Comparison of ENCODE assay signal across 9 mouse cellular contexts in genomic region chr16:20701729-20702521, GRCm38 (mm10). TPM values are rescaled to one million over a fixed set of nuclear protein-coding genes. Genes with fewer than 3 reads are reported as not detected.
DNase-seq lines count a peak whose midpoint lies in the region; ATAC-seq and TF ChIP-seq lines count a peak whose summit lies in the region.
"Had no signal": no experiment of that assay in that cellular context is flagged by ENCODE, and none has a peak within 500 bp of the region (broad histone marks: within the 10 kb centered on the region; RNA-seq: fewer than 3 reads in every experiment).

No protein-coding gene starts in this region.

- H3K36me3 ChIP-seq in embryonic facial prominence, embryonic 15.5 days: peaks cover 35% of the 10 kb centered on the region
- peaks cover 40% of the 10 kb centered on the region for H3K36me3 ChIP-seq in limb, embryonic 12.5 days
- H3K36me3 ChIP-seq in splenic B cell, adult 2 months (ENCODE audit: control insufficient read depth, insufficient read depth, low read length, poor library complexity, severe bottlenecking): no peaks in the 10 kb centered on the region

- H3K4me1 ChIP-seq in embryonic facial prominence, embryonic 15.5 days: peaks cover 17% of the 10 kb centered on the region
- H3K4me1 ChIP-seq in limb, embryonic 12.5 days (replicated peaks): peaks cover 30% of the 10 kb centered on the region

- peak overlapping the region; percentile 17 for H3K4me3 ChIP-seq in layer of hippocampus, adult 2 months
- H3K4me3 ChIP-seq in embryonic facial prominence, embryonic 15.5 days (replicated peaks): no peak overlapping the region
- H3K4me3 ChIP-seq in limb, embryonic 12.5 days (replicated peaks): peak overlapping the region; percentile 13; the same call in 1 of the 2 replicates

- H3K9ac ChIP-seq in embryonic facial prominence, embryonic 15.5 days: 0 out of 2 replicates have a peak overlapping the region, but pooled peaks have one; percentile 15
- peak overlapping the region; percentile 37; the same call in 1 of the 2 replicates for H3K9ac ChIP-seq in limb, embryonic 12.5 days (replicated peaks)

- peak overlapping the region; percentile 77 for H3K27ac ChIP-seq in layer of hippocampus, adult 2 months
- H3K27ac ChIP-seq in embryonic facial prominence, embryonic 15.5 days (replicated peaks): peak overlapping the region; percentile 79
- peak overlapping the region; percentile 81 for H3K27ac ChIP-seq in limb, embryonic 12.5 days

- no peak for DNase-seq in layer of hippocampus, adult 2 months (ENCODE audit: low spot score in 2 of 2)
- no peak for DNase-seq in layer of hippocampus, postnatal 25 days (ENCODE audit: extremely low spot score in 1 of 2, low spot score in 1 of 2)
- peak; percentile 24 for DNase-seq in splenic B cell, adult 2 months (ENCODE audit: low read depth, low spot score)
- no peak for DNase-seq in layer of hippocampus, adult 9-11 months
- DNase-seq in adrenal gland, postnatal 14 days: no peak

- H3K27me3 ChIP-seq in embryonic facial prominence, embryonic 15.5 days: no peaks in the 10 kb centered on the region
- H3K27me3 ChIP-seq in limb, embryonic 12.5 days: no peaks in the 10 kb centered on the region
- H3K27me3 ChIP-seq in splenic B cell, adult 2 months (ENCODE audit: control insufficient read depth, insufficient read depth, low read length, poor library complexity, severe bottlenecking): no peaks in the 10 kb centered on the region; the same call in 1 of the 2 replicates

- H3K9me3 ChIP-seq in embryonic facial prominence, embryonic 15.5 days (replicated peaks): no peaks in the 10 kb centered on the region
- H3K9me3 ChIP-seq in limb, embryonic 12.5 days: no peaks in the 10 kb centered on the region

- H3K4me2 ChIP-seq in embryonic facial prominence, embryonic 15.5 days (replicated peaks): peak overlapping the region; percentile 6; the same call in 1 of the 2 replicates
- H3K4me2 ChIP-seq in limb, embryonic 12.5 days: peak overlapping the region; percentile 36

- no peak for TF ChIP-seq CTCF in layer of hippocampus, adult 2 months (conservative IDR thresholded peaks at IDR 0.05)

- 13% methylated on average over 12 of the region's 12 CpGs for whole genome bisulfite sequencing in embryonic facial prominence, embryonic 15.5 days
- 15% methylated on average over 12 of the region's 12 CpGs for WGBS in limb, embryonic 12.5 days

- ATAC-seq in embryonic facial prominence, embryonic 15.5 days (ENCODE audit: insufficient number of reproducible peaks, low FRiP score, low TSS enrichment, low read depth): peak; percentile 78
- peak; percentile 39; the same call in 1 of the 2 replicates for ATAC-seq in limb, embryonic 12.5 days (ENCODE audit: insufficient number of reproducible peaks, insufficient read depth, low FRiP score, low TSS enrichment, low read depth)
- no peak for ATAC-seq in megakaryocyte progenitor cell, adult 5-6 weeks (replicated peaks; ENCODE audit: poor library complexity)

RNA-seq across cellular contexts. Expression of gene Fam131a, which starts 8.9 kb away (rescaled TPM):
- 100 to 1,000 TPM; 450 to 457 TPM for total RNA-seq in layer of hippocampus, adult 2 months (2021)
- 100 to 1,000 TPM; 489 to 490 TPM for total RNA-seq in layer of hippocampus, postnatal 25 days (2021)
- polyA plus RNA-seq in embryonic facial prominence, embryonic 15.5 days (2015; fragmentation: Nextera tagmentation; extraction: Ambion mirVana): 14.0 and 15.3 TPM in 2 replicates
- polyA plus RNA-seq in limb, embryonic 12.5 days (2016; fragmentation: Nextera tagmentation; extraction: Ambion mirVana): 5.3 and 7.4 TPM in 2 replicates
- total RNA-seq in adrenal gland, postnatal 14 days (2021): 12.5 and 12.6 TPM in 2 replicates
- not detected in 2 replicates for total RNA-seq in megakaryocyte progenitor cell, adult 5-6 weeks (2015)
- total RNA-seq in megakaryocyte progenitor cell, adult 5-6 weeks (2017): 0.17 TPM in 1 of 2 replicates, not detected in the other
- total RNA-seq: neutrophil, adult 5-6 weeks had no signal

RNA-seq across cellular contexts. Expression of gene Polr2h, which starts 15.5 kb away (rescaled TPM):
- total RNA-seq in layer of hippocampus, adult 2 months (2021): 10 to 100 TPM; 26.1 TPM
- total RNA-seq in layer of hippocampus, postnatal 25 days (2021): 10 to 100 TPM; 24.8 to 26.2 TPM
- 90.0 and 100 TPM in 2 replicates for polyA plus RNA-seq in embryonic facial prominence, embryonic 15.5 days (2015; fragmentation: Nextera tagmentation; extraction: Ambion mirVana)
- 114 and 118 TPM in 2 replicates for polyA plus RNA-seq in limb, embryonic 12.5 days (2016; fragmentation: Nextera tagmentation; extraction: Ambion mirVana)
- total RNA-seq in adrenal gland, postnatal 14 days (2021): 33.1 and 34.3 TPM in 2 replicates
- 75.3 and 99.4 TPM in 2 replicates for total RNA-seq in megakaryocyte progenitor cell, adult 5-6 weeks (2015)
- total RNA-seq in megakaryocyte progenitor cell, adult 5-6 weeks (2017): 75.1 and 78.2 TPM in 2 replicates

RNA-seq across cellular contexts. Expression of gene Clcn2, which starts 15.6 kb away (rescaled TPM):
- total RNA-seq in layer of hippocampus, adult 2 months (2021): 10 to 100 TPM; 74.2 to 79.5 TPM
- total RNA-seq in layer of hippocampus, postnatal 25 days (2021): 10 to 100 TPM; 63.8 to 76.4 TPM
- 15.6 and 16.0 TPM in 2 replicates for polyA plus RNA-seq in embryonic facial prominence, embryonic 15.5 days (2015; fragmentation: Nextera tagmentation; extraction: Ambion mirVana)
- polyA plus RNA-seq in limb, embryonic 12.5 days (2016; fragmentation: Nextera tagmentation; extraction: Ambion mirVana): 31.1 and 31.9 TPM in 2 replicates
- total RNA-seq in adrenal gland, postnatal 14 days (2021): 19.5 and 26.8 TPM in 2 replicates
- total RNA-seq in megakaryocyte progenitor cell, adult 5-6 weeks (2015): 0.34 and 1.3 TPM in 2 replicates
- total RNA-seq in megakaryocyte progenitor cell, adult 5-6 weeks (2017): 1.2 and 1.6 TPM in 2 replicates

RNA-seq across cellular contexts. Expression of gene Chrd, which starts 31.0 kb away (rescaled TPM):
- 10 to 100 TPM; 87.0 to 90.7 TPM for total RNA-seq in layer of hippocampus, adult 2 months (2021)
- total RNA-seq in layer of hippocampus, postnatal 25 days (2021): 10 to 100 TPM; 62.2 to 79.5 TPM
- polyA plus RNA-seq in embryonic facial prominence, embryonic 15.5 days (2015; fragmentation: Nextera tagmentation; extraction: Ambion mirVana): 8.5 and 10.8 TPM in 2 replicates
- polyA plus RNA-seq in limb, embryonic 12.5 days (2016; fragmentation: Nextera tagmentation; extraction: Ambion mirVana): 5.0 and 5.1 TPM in 2 replicates
- total RNA-seq in adrenal gland, postnatal 14 days (2021): 5.2 and 5.9 TPM in 2 replicates
- not detected in 2 replicates for total RNA-seq in megakaryocyte progenitor cell, adult 5-6 weeks (2015)
- not detected in 2 replicates for total RNA-seq in megakaryocyte progenitor cell, adult 5-6 weeks (2017)
- total RNA-seq: neutrophil, adult 5-6 weeks had no signal

RNA-seq across cellular contexts. Expression of gene Thpo, which starts 32.4 kb away (rescaled TPM):
- total RNA-seq in layer of hippocampus, adult 2 months (2021): 10 to 100 TPM; 12.5 to 16.2 TPM
- total RNA-seq in layer of hippocampus, postnatal 25 days (2021): 10 to 100 TPM in 1 of 2 experiments, 1 to 10 TPM in 1; 9.0 to 14.2 TPM
- polyA plus RNA-seq in embryonic facial prominence, embryonic 15.5 days (2015; fragmentation: Nextera tagmentation; extraction: Ambion mirVana): 1.3 and 1.6 TPM in 2 replicates
- polyA plus RNA-seq in limb, embryonic 12.5 days (2016; fragmentation: Nextera tagmentation; extraction: Ambion mirVana): 0.48 and 0.56 TPM in 2 replicates
- 0.71 and 2.8 TPM in 2 replicates for total RNA-seq in adrenal gland, postnatal 14 days (2021)
- not detected in 2 replicates for total RNA-seq in megakaryocyte progenitor cell, adult 5-6 weeks (2015)
- not detected in 2 replicates for total RNA-seq in megakaryocyte progenitor cell, adult 5-6 weeks (2017)
- total RNA-seq: neutrophil, adult 5-6 weeks had no signal

Comparison
In these comparisons a context has a peak if more than half of its experiments do, and no peak if none do; other contexts are left out.
1. RNA of gene Fam131a, which starts 8.9 kb away (total RNA-seq): 489 to 490 TPM in layer of hippocampus, postnatal 25 days and 450 to 457 TPM in layer of hippocampus, adult 2 months; 12.5 to 12.6 TPM in adrenal gland, postnatal 14 days and 0.17 TPM in megakaryocyte progenitor cell, adult 5-6 weeks; every median in the first group is over 10 times any median in the second.
2. Peak in every context shown above with its lines, with median percentiles within 50 percentile points of each other: H3K27ac ChIP-seq.